Mouse (Mus musculus) activated CD4-positive, CD25-positive, alpha-beta regulatory T cell, adult 4 months (primary cell): ENCODE measurements around the gene Gna12. TPM values are rescaled to one million over a fixed set of nuclear protein-coding genes. Genes with fewer than 3 reads are reported as not detected.

Experiments used
- ATAC-seq: one replicate; pipeline ENCODE4 v1.8.0; 2017
- polyA plus RNA-seq, 2 experiments: library from polyadenylated mRNA; unstranded; fragments of 100-300 nt; shearing (Covaris generic); gene quantifications; one replicate each; pipeline ENCODE4 v1.2.1; 2017

Gene Gna12
- polyA plus RNA-seq, 2 experiments from 2014 or later: 3.9 to 4.6 TPM

DNA sequence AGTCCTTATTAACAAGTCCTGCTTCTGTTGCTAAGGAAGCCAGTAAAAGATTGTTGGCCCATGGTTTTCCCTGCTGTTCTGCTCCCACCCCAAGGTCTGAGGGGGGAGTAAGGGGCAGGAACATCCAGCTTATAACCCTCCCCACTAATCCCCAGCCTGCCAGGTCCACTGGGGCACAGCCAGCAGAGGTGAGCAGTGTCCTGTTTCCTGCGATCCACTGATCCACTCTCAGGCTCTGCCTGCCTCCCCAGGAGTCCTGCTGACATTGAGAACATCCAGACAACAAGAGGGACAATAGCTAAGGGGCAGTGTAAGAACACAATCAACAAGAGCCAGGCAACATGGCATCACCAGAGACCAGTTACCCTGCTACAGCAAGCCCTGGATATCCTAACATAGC lies 3.4 kb downstream of the Gna12 start:
- no peak for ATAC-seq

DNA sequence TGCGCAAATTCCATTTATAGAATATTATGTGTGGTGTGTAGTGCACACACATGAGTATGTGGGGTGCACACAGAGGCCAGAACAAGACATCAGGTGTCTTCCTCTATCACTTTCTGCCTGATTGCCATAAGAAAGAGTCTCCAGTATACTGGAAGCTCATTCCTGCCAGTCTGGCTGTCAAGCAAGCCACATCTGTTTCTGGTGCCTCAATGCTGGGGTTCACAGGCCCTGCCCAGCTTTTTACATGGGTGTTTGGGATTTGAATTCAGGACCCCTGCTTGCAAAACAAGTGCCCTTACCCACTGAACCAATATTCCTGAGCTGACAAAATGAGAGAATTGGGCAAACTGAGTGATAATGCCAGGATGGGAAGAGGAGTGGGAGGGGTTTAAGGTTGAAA lies 4.1 kb downstream of the Gna12 start:
- no peak for ATAC-seq

DNA sequence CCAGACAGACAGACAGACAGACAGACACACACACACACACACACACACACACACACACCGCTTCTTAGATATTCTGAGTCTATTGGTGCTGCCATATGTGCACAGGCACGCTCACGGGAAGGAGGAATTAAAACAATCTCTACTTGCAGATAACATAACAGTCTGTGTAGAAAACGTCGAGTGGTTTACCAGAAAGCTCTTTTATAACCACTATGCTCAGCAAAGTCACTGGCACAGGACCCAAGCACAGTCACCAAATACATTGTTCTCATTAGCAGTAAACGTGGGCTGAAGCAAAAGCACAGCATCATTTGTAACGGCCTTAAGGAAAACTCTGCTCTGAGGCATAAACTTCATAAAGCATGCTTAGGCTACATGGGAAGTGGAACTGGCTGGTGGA lies 6.1 kb downstream of the Gna12 start:
- no peak for ATAC-seq

DNA sequence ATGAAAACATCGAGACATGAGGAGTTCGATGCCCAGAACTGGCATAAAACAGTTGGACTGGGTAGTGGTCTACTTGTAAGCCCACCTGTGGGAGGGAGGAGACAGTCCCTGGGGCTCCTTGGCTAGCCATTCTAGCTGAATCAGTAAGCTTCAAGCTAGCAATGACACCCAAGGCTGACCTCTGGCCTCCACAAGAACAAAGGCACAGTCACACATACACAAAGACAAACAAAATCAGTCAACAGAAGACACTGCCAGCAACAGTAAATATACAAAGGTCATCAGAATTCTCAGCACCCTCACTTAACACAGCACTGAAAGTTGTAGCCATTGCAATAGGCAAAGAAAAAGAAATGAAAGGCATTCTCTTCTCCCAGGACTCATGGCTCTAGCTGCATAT lies 6.8 kb downstream of the Gna12 start:
- no peak for ATAC-seq

DNA sequence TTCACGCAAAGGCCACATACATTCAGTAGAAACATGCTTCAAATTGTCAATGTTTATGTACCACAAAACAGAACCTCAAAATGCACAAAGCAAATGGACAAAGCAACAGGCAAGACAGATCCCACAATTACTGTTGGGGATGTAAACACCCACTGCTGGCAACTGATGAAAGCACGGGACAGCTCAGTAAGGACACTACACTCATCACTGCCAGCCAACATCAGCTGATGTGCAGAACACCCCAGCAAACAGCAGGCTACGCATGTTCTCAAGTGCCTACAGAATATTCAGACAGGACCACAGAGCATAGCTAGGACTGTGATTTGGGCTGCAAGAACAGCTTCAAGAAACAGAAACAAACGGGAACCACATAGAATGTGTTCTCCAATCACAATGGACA lies 8.3 kb downstream of the Gna12 start:
- no peak for ATAC-seq

DNA sequence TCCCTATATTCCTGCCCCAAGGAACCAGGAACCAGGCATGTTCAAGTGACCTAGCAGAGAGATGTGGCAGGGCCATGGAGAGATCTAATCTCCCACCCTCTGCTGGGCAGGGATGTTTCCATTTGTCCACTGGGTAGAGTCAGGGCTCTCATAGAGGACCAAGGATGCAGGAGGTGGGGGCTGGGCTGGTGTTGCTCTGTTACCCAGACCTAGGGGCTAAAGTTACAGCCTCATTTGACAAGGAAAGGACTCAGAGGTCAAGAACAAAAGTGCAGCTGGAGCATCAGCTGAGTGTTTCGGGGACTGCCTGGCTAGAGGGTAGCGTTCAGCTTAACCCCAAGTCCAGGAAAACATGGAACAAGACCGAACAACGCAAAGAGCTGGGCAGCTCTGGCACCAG lies 9.7 kb downstream of the Gna12 start:
- no peak for ATAC-seq

DNA sequence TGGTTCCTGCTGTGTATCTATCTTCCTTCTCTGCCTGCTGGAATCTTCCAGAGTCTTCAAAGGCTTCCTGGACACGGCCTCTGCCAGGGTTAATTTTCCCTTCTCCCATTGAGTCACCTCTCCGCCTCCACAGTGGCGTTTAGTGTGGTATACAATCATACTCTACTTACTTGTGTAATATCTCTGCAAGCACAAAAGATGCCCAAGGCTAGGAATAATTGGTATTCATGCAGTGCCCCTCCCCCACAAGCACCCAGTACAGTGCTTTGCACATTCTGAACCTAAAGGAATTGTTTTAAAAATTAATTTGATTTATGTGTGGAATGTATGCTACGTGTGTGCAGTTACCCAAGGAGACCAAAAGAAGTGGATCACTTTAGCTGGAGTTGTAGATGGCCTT lies 10.6 kb downstream of the Gna12 start:
- ATAC-seq: no peak

DNA sequence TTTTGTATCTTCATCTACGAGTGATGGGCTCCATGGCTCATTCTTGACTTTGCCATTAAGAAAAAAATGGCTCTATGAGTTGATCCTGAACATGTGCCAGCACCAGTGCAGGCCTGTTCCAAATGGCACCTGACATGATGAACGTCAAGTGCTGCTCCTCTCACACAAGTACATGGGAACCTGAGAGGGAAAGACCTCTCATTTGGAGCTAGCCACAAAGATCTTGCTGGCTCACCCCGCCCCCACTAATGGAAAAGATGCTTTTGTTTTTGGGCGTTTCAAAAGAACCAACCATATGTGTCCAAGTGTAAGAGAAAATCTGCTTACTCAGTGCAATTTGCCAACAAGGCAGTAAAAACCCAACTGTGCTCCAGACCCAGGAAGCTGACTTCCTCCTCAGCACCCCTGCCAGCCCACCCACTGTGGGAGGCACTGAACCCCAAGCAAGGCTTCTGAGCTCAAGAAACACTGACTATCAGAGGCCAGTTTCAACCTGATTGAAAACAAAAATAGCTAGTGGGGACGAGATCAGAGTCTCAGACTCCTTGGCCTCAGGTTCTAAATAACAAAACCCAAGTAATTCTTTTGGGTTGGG lies 11.7 kb downstream of the Gna12 start:
- no peak for ATAC-seq

DNA sequence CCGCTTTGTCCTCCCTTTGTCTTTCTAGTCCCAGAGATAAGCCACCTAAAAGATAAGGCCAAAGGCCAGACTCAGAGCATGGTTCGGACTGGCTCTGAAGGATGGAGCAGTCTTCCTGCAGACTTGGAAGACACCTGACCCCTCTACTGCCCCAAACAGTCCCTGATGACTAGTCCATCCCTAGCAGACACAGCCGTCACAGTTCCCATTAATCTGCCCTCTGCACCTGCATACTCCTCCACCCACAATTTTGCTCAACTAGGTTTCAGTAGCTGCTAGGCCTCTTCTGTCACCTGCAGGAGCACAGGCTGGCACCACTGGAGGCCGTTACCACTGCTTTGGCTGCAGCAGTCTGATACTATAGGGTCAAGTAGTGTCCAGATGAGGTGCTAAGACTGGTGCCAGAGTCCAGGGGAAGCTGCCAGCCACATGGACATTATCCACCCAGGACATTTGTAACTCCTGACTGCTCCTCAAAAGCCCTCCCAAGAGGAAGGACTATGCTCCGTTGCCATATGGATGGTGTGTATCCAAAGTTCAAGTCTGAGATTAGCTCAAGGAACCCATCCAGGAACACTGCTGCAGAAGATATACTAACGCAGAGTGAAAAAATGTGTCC lies 13.2 kb downstream of the Gna12 start:
- no peak for ATAC-seq

DNA sequence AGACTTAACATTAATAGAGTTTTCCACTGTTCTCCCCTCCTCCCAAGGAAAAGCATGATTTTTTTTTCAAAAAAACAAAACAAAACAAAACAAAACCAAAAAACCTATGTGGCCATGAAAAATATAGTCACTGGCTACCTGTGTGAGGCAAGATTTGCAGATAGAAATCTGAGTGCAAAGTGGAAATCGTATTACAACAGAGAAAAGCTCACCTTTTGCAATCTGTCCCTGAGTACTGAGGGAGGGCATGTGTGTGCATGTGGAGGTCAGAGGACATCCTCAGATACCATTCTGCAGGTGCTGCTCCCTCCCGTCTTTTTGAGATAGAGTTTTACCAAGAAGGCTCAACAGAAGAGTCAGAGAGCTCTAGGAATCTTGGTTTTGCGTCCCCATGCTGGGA lies 14.2 kb downstream of the Gna12 start:
- no peak for ATAC-seq

DNA sequence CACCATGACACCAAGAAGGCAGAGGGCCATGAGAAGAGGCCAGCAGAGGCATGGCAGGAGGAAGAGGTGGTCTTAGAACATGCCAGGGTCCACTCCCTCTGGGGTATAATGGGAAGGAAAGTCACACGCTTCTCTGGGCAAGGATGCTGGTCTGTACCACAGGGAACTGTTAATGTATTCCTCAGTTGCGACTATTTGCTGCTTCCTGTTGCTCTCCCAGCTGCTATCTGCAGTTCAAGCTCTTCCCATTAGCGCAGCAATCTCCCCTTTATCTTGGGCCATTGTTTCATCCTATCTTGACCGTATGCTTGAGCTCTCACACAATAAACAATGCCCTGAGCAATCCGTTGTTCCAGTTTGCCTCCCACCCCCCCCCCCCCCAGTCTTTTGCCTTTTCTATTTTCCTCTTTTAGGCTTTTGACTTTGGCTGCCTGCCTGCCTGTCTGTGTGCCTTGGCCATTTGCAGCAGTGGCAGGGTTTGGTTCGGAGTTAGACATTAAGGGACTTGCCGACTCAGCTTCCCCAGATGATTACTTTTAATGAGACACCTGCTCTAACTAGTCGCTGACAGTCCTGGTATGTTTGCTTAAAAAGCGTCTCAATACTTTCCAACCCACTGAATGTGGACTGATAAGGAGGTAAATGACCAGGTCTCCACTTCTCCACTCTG lies 15.0 kb downstream of the Gna12 start:
- no peak for ATAC-seq

DNA sequence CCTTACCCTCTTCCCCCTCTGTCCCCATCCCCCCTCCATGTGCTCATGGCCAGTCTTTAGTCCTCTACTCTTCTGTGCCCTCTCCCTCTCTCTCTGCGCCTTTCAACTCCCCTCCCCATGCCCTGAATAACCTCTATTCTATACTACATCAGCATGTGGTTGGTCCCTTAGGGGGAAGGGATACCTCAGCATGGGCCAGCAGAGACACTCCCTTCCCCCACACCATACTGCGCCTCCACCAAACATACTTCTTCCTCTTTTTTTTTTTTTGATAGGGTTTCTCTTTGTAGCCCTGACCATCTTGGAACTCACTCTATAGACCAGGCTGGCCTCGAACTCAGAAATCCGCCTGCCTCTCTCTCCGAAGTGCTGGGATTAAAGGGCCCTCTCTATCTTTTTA lies 15.8 kb downstream of the Gna12 start:
- ATAC-seq: no peak

DNA sequence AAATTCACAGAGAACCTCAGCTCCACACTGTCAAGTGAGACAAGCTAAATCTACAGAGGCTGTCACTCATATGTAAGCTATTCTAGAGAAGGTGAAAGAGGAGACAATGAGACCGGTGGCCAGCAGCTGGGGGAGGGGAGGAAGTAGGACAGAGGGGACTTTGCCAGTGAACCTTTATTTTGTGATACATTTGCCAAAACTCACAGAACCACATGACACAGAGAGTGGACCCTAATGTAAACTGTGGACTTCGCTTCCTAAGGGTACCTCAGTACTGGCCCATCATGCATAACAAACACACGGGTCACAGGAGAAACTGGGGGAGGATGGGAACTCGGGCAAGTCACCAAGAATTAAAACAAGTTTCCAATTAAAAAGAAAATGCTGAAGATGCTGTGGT lies 17.5 kb downstream of the Gna12 start:
- ATAC-seq: no peak

DNA sequence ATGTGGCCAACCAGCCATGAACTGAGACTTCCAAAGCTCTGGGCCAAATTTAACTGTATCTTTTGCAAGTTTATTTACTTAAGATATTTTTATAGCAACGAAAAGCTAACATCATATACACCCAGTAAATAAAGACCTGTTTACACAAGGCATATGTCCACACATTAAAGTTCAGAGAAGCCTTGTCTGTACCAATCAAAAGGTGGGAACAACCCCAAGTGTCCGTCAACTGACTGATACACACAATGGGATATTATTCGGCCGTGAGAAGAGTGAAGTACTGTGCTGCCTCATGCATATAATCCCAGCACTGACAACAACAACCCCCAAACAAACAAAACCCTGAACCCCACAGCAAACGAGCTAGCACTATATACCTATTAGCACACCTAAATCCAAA lies 18.2 kb downstream of the Gna12 start:
- ATAC-seq: no peak

DNA sequence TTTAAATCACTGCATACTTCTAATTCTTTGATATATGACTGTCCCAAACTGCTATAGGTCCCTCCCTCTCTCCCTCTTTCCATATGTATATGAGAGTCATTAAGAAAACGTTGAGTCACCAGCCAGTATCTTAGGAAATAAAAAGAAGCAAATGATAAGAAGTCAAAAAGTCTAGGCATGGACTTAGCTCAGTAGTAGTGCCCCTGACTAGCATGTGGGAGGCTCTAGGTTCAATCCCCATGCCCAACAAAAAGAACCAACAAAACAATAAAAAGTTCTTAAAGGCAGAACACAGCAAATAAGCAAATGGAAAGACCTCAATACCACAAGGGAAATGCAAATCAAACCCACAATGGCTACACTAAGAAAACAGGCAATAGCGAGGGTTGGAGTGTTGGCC lies 18.8 kb downstream of the Gna12 start:
- ATAC-seq: no peak

DNA sequence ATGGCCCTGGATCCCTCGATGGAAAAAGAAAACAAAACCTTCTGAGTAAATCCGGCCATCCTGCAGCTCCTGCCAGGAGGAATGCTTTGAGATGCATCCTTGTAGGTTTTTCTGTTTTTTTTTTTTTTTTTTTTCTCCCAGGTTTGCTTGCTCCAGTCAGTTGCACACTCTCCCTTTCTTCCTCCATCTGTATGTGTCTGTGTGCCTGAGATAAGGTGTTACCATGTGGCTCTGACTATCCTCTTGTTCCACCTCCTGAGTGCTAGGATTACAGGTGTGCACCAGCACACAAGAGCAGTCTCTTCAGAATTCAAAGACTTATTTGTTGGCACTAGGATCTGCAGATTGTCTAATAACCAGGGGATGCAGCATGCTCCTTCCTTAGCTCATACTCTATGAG lies 23.3 kb downstream of the Gna12 start:
- ATAC-seq: no peak

DNA sequence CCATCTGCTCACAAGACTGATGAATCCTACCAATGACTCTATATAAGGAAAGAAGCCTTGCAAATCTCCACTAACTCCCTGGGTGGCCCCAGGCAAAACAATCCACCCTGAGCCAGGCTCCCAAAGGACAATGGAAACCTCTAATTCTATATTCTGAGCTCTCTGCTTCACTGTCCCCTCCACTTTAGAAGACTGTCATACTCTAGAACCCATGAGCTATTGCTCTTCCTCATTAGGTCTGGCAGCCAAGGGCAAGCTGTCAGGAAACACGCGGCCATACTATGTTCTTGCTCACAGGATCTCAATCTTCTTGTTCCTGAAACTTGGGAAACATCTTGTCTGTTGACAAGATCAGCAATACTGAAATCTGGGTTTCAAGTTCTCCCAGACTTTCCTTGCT lies 24.0 kb downstream of the Gna12 start:
- ATAC-seq: no peak

DNA sequence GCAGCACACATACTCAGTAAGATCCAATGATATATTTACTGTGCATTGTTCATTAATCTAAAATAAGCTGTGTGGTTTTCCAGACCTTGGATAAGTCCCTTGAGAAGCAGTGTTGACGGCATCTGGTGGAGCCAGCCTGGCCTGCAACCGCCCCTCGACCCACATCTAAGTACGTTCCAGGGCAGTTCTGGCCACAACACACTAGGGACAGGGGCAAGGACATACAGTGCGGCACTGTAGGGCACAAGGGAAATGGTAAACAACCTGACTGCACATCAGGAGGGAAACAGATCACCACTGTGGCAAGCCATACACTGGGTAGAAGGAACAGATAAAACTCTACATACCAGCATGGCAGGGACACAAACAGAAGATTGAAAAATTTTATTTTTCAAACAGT lies 28.4 kb downstream of the Gna12 start:
- no peak for ATAC-seq

DNA sequence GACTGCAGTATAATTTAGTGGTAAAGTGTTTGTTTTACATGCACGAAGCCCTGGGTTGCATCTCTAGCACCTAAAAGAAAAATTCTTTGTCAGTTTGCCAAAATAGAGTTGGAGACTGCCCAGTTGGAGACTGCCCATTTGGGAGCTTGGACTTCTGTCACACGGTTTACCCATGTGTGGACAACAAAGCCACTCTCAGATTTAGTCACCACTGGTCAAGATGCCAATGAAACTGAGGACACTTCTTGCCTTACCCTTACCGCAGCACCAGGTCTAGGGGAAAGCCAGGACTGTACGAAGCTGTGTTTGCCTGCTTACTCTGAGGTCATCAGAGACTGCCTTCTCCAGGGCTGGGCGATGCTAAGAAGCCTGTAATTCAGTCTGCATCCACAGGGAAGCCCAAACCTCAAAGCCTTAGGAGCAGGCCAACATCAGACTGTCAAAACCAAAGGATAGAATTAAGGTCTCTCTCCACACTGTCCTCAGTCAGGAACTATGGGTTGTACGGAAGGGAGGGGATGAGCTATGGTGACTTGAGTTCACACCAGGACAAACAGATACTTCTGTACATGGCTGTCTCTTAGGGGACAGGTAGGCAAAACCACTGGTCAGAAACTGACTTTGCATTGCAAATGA lies 29.8 kb downstream of the Gna12 start:
- no peak for ATAC-seq

DNA sequence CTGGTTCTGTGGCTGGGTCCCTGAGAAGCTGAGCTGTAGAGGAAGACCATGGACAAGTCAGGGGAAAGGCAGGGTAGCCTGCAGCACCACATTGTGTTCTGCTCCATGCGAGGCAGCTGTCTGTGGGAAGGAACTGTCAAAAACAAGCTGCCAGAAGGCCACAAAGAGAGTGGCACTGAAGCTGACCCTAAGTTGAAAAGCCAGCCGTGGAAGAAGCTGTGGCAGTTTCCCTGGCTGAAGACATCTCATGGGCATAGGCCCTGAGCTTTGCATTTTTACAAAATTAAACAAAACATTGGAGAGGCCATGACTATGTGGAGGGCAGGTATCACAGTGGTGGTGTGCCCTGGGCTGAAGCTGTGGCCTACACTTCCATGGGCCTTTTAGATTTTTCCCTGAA lies 31.0 kb downstream of the Gna12 start:
- ATAC-seq: no peak

DNA sequence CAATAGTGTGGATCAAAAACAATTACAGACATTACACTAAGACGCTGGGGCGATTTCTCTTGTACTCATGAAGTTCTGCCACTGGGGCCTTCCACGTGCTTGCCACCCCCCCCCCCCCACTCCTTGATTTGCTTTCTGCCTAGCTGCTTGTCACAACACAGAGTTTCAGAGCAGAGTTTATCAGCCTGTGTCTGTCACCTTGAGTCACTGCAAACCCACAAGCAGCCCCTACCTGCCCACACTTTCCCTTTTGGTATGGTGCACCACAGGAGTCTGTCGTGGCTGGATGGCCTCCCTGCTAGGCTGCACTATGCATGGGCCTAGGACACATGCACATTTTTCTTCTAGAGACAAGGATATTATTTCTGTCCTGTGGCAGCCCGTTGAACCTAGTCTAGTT lies 31.5 kb downstream of the Gna12 start:
- ATAC-seq: peak; percentile 71

DNA sequence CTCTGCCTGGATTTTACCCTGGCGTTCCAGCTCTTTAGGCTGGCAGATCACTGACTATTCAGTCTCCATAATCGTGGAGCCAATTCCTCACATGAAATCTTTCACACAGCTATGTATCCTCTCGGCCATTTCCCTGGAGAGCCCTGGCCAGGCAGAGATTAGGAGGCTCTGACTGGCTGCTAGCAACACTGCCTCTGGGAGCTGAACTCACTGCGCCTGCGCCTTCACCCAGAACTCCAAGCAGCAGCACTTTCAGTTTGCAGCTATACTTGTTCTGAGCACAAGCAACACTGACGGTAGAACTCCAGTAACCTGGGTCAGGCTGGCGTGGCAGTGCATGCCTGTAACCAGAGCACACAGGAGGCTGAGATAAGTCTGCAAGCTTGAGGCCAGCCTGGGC lies 32.1 kb downstream of the Gna12 start:
- ATAC-seq: no peak

DNA sequence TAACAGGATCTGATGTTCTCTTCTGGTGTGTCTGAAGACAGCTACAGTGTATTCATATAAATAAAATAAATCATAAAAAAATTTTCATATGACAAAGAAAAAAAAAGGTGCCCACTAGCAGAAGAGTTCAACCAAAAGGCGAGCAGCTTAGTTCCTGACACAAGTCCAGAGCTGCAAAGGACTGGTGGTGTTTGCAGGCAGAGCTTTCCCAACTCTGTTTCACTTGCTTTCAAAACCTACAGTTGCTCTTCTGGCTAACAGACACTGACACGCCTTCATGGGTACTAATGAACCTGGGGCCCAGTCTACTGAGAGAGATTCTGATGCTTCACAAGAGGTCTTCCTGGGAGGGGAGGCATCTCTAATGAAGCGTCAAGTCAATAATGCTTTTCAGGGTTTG lies 34.2 kb downstream of the Gna12 start:
- ATAC-seq: no peak

DNA sequence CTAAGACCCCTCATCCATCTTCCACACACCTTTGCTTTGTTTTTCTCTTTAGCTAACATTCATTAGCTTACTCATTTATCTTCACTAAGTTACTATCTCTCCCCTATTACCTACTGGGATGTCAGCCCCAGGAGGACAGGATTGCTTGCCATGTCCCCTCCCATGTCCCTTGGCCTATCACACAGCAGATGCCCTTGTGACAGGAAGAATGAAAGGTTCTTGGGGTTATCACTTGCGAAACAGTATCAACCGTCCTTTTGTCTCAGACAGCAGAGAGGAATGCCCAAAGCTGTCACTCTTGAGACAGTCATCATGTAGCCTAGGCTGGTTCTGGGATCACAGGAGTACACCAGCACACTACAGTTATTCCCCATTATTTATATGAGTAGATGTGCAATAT lies 35.1 kb downstream of the Gna12 start:
- no peak for ATAC-seq
